Mouse (Mus musculus) heart, embryonic 10.5 days (tissue): Measurements from ENCODE around the gene Mast4. TPM values are rescaled to one million over a fixed set of nuclear protein-coding genes. Genes with fewer than 3 reads are reported as not detected.

Source experiments
- DNase-seq: peaks from one replicate; pipeline ENCODE4 v3.0.0-alpha.2; 2017; ENCODE audit warnings: low spot score
- H3K27ac ChIP-seq: fragments of 300-500 bp; sonication (generic); 2 replicates; pipeline ENCODE4 v1.5.1; 2016; ENCODE audit warnings: mild to moderate bottlenecking
- H3K27me3 ChIP-seq: fragments of 300-500 bp; sonication (generic); 2 replicates; pipeline ENCODE4 v1.6.1; 2016; ENCODE audit warnings: mild to moderate bottlenecking; ENCODE audit not compliant: poor library complexity, insufficient read depth, severe bottlenecking
- H3K36me3 ChIP-seq: fragments of 300-500 bp; sonication (generic); 2 replicates; pipeline ENCODE4 v1.6.1; 2016; ENCODE audit warnings: mild to moderate bottlenecking, moderate library complexity
- H3K4me1 ChIP-seq: fragments of 300-500 bp; sonication (generic); 2 replicates; pipeline ENCODE4 v1.6.1; 2016; ENCODE audit warnings: mild to moderate bottlenecking
- H3K4me3 ChIP-seq: fragments of 300-500 bp; sonication (generic); 2 replicates; pipeline ENCODE4 v1.5.1; 2016; ENCODE audit warnings: mild to moderate bottlenecking, moderate library complexity
- H3K9me3 ChIP-seq: fragments of 300-500 bp; sonication (generic); 2 replicates; pipeline ENCODE4 v1.6.1; 2016; ENCODE audit warnings: mild to moderate bottlenecking, moderate library complexity
- WGBS: fragments of 180-500 bp; shearing (Covaris S2); methylation state at CpG from one replicate; pipeline ENCODE4 v1.1.7; 2016; 5-methylcytosine and 5-hydroxymethylcytosine counted together
- polyA plus RNA-seq: library from polyadenylated mRNA; unstranded; fragments of >200 nt; fragmentation: Nextera tagmentation; extraction: Ambion mirVana; gene quantifications from 2 replicates; pipeline ENCODE4 v1.2.1, GENCODE M21; 2016

Mast4 gene
- polyA plus RNA-seq, 1 experiment from 2014 or later: 33.2 TPM

- WGBS: 48% methylated on average over 2 of the region's 2 CpGs
- DNase-seq: no peak
- H3K27ac ChIP-seq: no peak overlapping the region
- H3K4me1 ChIP-seq: peaks cover 55% of the 10 kb centered on the region
- H3K9me3 ChIP-seq: no peaks in the 10 kb centered on the region
- H3K27me3 ChIP-seq: no peaks in the 10 kb centered on the region
- no peaks in the 10 kb centered on the region for H3K36me3 ChIP-seq
- no peak overlapping the region for H3K4me3 ChIP-seq
Measured at GRCm38 (mm10) chr13:102900083-102900420, 434.2 kb downstream of the Mast4 start.

GRCm38 (mm10) chr13:102899253-102900082 lies 434.8 kb downstream of the Mast4 start:
- Histone ChIP-seq H3K9me3 (no peaks in the 10 kb centered on the region), H3K4me1 (peaks cover 61% of the 10 kb centered on the region), H3K36me3 (no peaks in the 10 kb centered on the region), H3K27me3 (no peaks in the 10 kb centered on the region), H3K27ac (peak overlapping the region; percentile 77), H3K4me3 (no peak overlapping the region)
- WGBS: 56% methylated on average over 9 of the region's 9 CpGs
- no peak for DNase-seq

GRCm38 (mm10) chr13:102898374-102899131 lies 435.7 kb downstream of the Mast4 start:
- Histone ChIP-seq H3K4me3 (no peak overlapping the region), H3K27ac (peak overlapping the region; percentile 77), H3K27me3 (no peaks in the 10 kb centered on the region), H3K9me3 (no peaks in the 10 kb centered on the region), H3K4me1 (peaks cover 58% of the 10 kb centered on the region), H3K36me3 (no peaks in the 10 kb centered on the region)
- 49% methylated on average over 15 of the region's 15 CpGs for WGBS
- DNase-seq: no peak

- Histone ChIP-seq H3K36me3 (no peaks in the 10 kb centered on the region), H3K27me3 (no peaks in the 10 kb centered on the region), H3K27ac (no peak overlapping the region), H3K4me1 (peaks cover 52% of the 10 kb centered on the region), H3K4me3 (no peak overlapping the region), H3K9me3 (no peaks in the 10 kb centered on the region)
- no peak for DNase-seq
Measured at GRCm38 (mm10) chr13:102896322-102896721, 438.0 kb downstream of the Mast4 start.

- H3K27me3 ChIP-seq: no peaks in the 10 kb centered on the region
- DNase-seq: no peak
- H3K4me3 ChIP-seq: no peak overlapping the region
- H3K27ac ChIP-seq: no peak overlapping the region
- no peaks in the 10 kb centered on the region for H3K9me3 ChIP-seq
- 86% methylated on average over 6 of the region's 6 CpGs for WGBS
- peaks cover 48% of the 10 kb centered on the region for H3K4me1 ChIP-seq
- no peaks in the 10 kb centered on the region for H3K36me3 ChIP-seq
Measured at GRCm38 (mm10) chr13:102895894-102896293, 438.4 kb downstream of the Mast4 start.

- Histone ChIP-seq H3K4me1 (peaks cover 37% of the 10 kb centered on the region), H3K27me3 (no peaks in the 10 kb centered on the region), H3K36me3 (no peaks in the 10 kb centered on the region), H3K4me3 (no peak overlapping the region), H3K9me3 (no peaks in the 10 kb centered on the region), H3K27ac (no peak overlapping the region)
- DNase-seq: no peak
- WGBS: 49% methylated on average over 15 of the region's 15 CpGs
Measured at GRCm38 (mm10) chr13:102894287-102895234, 439.7 kb downstream of the Mast4 start.

GRCm38 (mm10) chr13:102892783-102893182 lies 441.5 kb downstream of the Mast4 start:
- peaks cover 23% of the 10 kb centered on the region; the same call in 1 of the 2 replicates for H3K4me1 ChIP-seq

GRCm38 (mm10) chr13:102889989-102890388 lies 444.3 kb downstream of the Mast4 start:
- Histone ChIP-seq H3K27ac (no peak overlapping the region), H3K4me3 (no peak overlapping the region), H3K27me3 (no peaks in the 10 kb centered on the region), H3K9me3 (no peaks in the 10 kb centered on the region), H3K4me1 (peaks cover 18% of the 10 kb centered on the region; the same call in 1 of the 2 replicates), H3K36me3 (0 out of 2 replicates have a peak, but pooled peaks cover 3% of the 10 kb centered on the region)
- 90% methylated on average over 10 of the region's 10 CpGs for WGBS
- no peak for DNase-seq

More at GRCm38 (mm10) chr13:102892783-102893182, 441.5 kb downstream of the Mast4 start:
- Histone ChIP-seq H3K4me3 (no peak overlapping the region), H3K27ac (no peak overlapping the region), H3K27me3 (no peaks in the 10 kb centered on the region), H3K9me3 (no peaks in the 10 kb centered on the region), H3K36me3 (0 out of 2 replicates have a peak, but pooled peaks cover 3% of the 10 kb centered on the region)
- 90% methylated on average over 3 of the region's 3 CpGs for WGBS
- DNase-seq: no peak

GRCm38 (mm10) chr13:102889537-102889936 lies 444.8 kb downstream of the Mast4 start:
- Histone ChIP-seq H3K27me3 (no peaks in the 10 kb centered on the region), H3K4me1 (peaks cover 14% of the 10 kb centered on the region; the same call in 1 of the 2 replicates), H3K9me3 (no peaks in the 10 kb centered on the region), H3K4me3 (no peak overlapping the region), H3K36me3 (0 out of 2 replicates have a peak, but pooled peaks cover 3% of the 10 kb centered on the region), H3K27ac (no peak overlapping the region)
- 86% methylated on average over 13 of the region's 13 CpGs for WGBS
- no peak for DNase-seq

GRCm38 (mm10) chr13:102888895-102889490 lies 445.3 kb downstream of the Mast4 start:
- H3K4me1 ChIP-seq: peaks cover 9% of the 10 kb centered on the region; the same call in 1 of the 2 replicates
- H3K9me3 ChIP-seq: no peaks in the 10 kb centered on the region
- 0 out of 2 replicates have a peak, but pooled peaks cover 3% of the 10 kb centered on the region for H3K36me3 ChIP-seq
- H3K27me3 ChIP-seq: no peaks in the 10 kb centered on the region
- no peak overlapping the region; the same call in 1 of the 2 replicates for H3K27ac ChIP-seq
- 81% methylated on average over 15 of the region's 15 CpGs for WGBS
- DNase-seq: no peak
- H3K4me3 ChIP-seq: no peak overlapping the region

GRCm38 (mm10) chr13:102888211-102888610 lies 446.1 kb downstream of the Mast4 start:
- H3K4me1 ChIP-seq: peaks cover 9% of the 10 kb centered on the region; the same call in 1 of the 2 replicates
- 0 out of 2 replicates have a peak, but pooled peaks cover 3% of the 10 kb centered on the region for H3K36me3 ChIP-seq
- no peaks in the 10 kb centered on the region for H3K27me3 ChIP-seq
- 77% methylated on average over 8 of the region's 8 CpGs for WGBS
- DNase-seq: peak; percentile 63
- H3K9me3 ChIP-seq: no peaks in the 10 kb centered on the region
- H3K27ac ChIP-seq: no peak overlapping the region
- H3K4me3 ChIP-seq: no peak overlapping the region

GRCm38 (mm10) chr13:102887534-102887933 lies 446.8 kb downstream of the Mast4 start:
- peak; percentile 72 for DNase-seq
- H3K9me3 ChIP-seq: no peaks in the 10 kb centered on the region
- H3K4me3 ChIP-seq: no peak overlapping the region
- H3K4me1 ChIP-seq: peaks cover 9% of the 10 kb centered on the region; the same call in 1 of the 2 replicates
- 92% methylated on average over 13 of the region's 13 CpGs for WGBS
- no peaks in the 10 kb centered on the region for H3K27me3 ChIP-seq
- 0 out of 2 replicates have a peak, but pooled peaks cover 3% of the 10 kb centered on the region for H3K36me3 ChIP-seq
- no peak overlapping the region for H3K27ac ChIP-seq
